Comparison of ENCODE assay signal across 22 mouse cellular contexts in genomic region chrX:53330396-53330795, GRCm38 (mm10). TPM values are rescaled to one million over a fixed set of nuclear protein-coding genes. Genes with fewer than 3 reads are reported as not detected.
"Had no signal": no experiment of that assay in that cellular context is flagged by ENCODE, and none has a peak within 500 bp of the region (broad histone marks: within the 10 kb centered on the region; RNA-seq: fewer than 3 reads in every experiment).

No protein-coding gene starts in this region.

- H3K27ac ChIP-seq: neural tube, embryonic 15.5 days; stomach, embryonic 15.5 days; stomach, postnatal 0 days had no signal

- H3K27me3 ChIP-seq: neural tube, embryonic 15.5 days; stomach, embryonic 15.5 days had no signal

- DNase-seq: retina, postnatal 1 day; right cerebral cortex, adult 18-20 months; right cerebral cortex, postnatal 14 days; right cerebral cortex, postnatal 25 days; right cerebral cortex, postnatal 4 days; spleen, adult 18-20 months; thymus, adult 18-20 months; thymus, adult 2 months; thymus, postnatal 14 days; thymus, postnatal 25 days; thymus, postnatal 36 days; thymus, postnatal 4 days had no signal

- H3K4me2 ChIP-seq: neural tube, embryonic 15.5 days; stomach, embryonic 15.5 days had no signal

- H3K4me3 ChIP-seq: neural tube, embryonic 15.5 days; stomach, embryonic 15.5 days had no signal

- H3K9me3 ChIP-seq: neural tube, embryonic 15.5 days; stomach, embryonic 15.5 days had no signal

- H3K36me3 ChIP-seq: neural tube, embryonic 15.5 days; stomach, embryonic 15.5 days had no signal

- H3K9ac ChIP-seq: neural tube, embryonic 15.5 days; stomach, embryonic 15.5 days had no signal

- H3K4me1 ChIP-seq: neural tube, embryonic 15.5 days; stomach, embryonic 15.5 days had no signal

RNA-seq across cellular contexts. Expression of gene Fam122c, which starts 57.2 kb away (rescaled TPM):
- polyA plus RNA-seq: neural tube, embryonic 14.5 days; neural tube, embryonic 15.5 days; small intestine, adult 2 months; spleen, adult 2 months; stomach, embryonic 14.5 days; stomach, embryonic 15.5 days; stomach, embryonic 16.5 days; stomach, postnatal 0 days; thymus, adult 2 months; thymus, postnatal 0 days; urinary bladder, adult 2 months had no signal
